Mouse (Mus musculus): ENCODE results near the gene Cyp2b9.
"Not testable (repeated sequence)": the region's sequence is repeated elsewhere in the genome, so short reads cannot be mapped to it uniquely, and the experiment has no call there.

The Cyp2b9 gene

DNA sequence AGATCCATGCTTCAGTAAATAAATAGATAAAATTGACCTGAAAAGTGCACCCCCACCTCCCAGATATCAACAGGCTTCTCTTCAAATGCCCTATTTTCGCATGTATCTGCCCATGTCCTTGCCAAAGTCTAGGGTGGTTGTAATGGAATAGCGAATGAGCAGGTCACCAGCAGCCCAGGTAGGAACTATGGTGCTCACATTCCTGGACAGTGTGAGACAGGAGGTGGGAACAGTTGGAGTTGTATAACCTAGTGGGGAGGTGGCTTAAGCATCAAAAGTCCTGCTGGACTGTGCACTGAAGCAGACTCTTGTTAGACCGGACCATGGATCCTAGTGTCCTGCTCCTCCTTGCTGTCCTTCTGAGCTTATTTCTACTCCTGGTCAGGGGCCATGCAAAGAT lies at the start of gene Cyp2b9:
Gene Cyp2b9 (plus strand): TSS at position 301 of the 400 bp plus-strand sequence.
- DNase-seq = not testable (repeated sequence)

GRCm38 (mm10) chr7:26139623-26140022 lies 33.6 kb upstream of the Cyp2b9 start:
- not testable (repeated sequence) for DNase-seq

GRCm38 (mm10) chr7:26143657-26144056 lies 29.6 kb upstream of the Cyp2b9 start:
- not testable (repeated sequence) for DNase-seq

DNA sequence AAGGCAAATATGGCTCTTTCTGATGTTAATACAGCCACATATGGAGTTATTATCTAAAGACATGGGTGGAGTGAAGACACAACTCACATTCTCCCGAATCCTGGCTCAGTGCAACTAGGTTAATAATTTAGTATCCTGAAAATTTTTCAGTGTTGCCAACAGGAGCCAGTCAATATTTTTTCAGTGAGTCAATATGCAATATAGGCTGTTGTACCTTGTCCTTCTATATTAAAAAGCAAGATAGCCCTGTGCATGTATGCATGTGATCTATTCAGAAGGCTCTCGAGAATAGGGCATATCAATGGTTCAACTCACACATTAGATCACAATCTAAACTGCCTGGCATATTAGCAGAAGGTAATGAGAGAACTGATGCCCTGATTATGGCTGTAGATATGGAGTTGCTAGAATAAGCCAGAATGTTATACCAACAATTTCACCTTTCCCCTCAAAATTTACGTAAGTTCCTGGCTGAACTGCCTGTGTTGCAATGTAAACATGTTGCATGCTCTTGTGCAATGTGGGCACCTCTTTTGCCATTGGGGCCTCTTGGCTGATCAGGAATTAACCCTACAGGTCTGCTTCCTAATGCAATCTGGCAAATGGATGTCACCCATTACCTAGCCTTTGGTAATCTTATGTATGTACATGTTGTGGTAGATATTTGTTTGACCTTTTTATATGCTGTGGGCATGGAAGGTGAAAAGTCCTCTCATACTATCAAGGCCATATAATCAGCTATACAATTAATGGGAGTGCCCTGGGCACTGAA lies 4.3 kb upstream of the Cyp2b9 start:
- DNase-seq = not testable (repeated sequence)

- DNase-seq = no peak
These were observed 27.9 kb downstream of the Cyp2b9 start for GRCm38 (mm10) chr7:26201083-26201482.

DNA sequence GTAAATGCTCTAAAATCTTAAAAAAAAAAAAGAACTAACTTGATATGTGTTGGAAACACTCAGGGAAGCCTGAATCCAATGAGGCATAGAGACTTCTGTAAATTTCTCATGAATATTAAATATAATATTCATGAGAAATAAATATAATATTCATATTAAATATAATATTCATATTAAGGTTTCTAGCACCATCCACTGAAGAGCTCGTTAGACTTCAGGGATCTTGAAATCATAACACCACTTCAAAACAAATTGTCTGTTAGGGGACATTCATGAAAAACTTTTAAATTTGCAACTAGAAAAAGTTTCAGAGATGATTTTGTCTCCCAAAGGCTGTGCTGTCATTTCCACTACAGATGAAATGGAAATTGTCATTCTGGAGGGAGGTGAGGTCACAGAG lies 86.8 kb downstream of the Cyp2b9 start, which contains the start of gene Vmn1r184:
Gene Vmn1r184 (plus strand): TSS at position 301 of the 400 bp plus-strand sequence.
- DNase-seq = not testable (repeated sequence)
